Mouse (Mus musculus) kidney, adult 18-20 months (tissue): ENCODE measurements around the gene Ndst2.
A peak's percentile ranks its signal among the peaks of the same experiment; 100 is the strongest.
"Not testable (repeated sequence)": the region's sequence is repeated elsewhere in the genome, so short reads cannot be mapped to it uniquely, and the experiment has no call there.

Experiments
- DNase-seq: peaks from one replicate; pipeline ENCODE4 v3.0.0; 2021

The Ndst2 gene

DNA sequence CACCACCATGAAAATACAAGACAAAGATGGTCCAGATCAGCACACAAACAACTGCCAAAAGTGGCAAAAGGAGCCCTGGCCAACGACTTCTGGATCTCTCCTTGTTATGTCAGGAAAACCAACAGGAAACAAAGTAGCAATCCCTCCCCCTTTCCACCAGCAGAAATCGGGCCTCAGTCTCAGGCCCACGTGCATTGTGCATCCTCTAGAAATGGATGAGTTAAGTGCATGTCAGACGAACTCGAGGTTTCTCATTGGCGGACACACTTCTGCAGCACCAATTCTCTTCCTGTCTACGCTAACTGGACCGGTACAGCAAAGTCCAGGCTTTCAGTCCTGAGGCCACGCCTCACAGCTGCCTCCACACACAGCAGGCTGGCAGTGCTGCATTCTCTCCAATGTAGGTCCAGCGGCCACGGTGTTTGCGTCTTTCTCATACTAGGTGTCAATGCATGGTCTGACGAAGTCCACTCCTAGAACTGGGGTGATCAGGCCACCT is 1.6 kb upstream of the Ndst2 start:
- DNase-seq: no peak

DNA sequence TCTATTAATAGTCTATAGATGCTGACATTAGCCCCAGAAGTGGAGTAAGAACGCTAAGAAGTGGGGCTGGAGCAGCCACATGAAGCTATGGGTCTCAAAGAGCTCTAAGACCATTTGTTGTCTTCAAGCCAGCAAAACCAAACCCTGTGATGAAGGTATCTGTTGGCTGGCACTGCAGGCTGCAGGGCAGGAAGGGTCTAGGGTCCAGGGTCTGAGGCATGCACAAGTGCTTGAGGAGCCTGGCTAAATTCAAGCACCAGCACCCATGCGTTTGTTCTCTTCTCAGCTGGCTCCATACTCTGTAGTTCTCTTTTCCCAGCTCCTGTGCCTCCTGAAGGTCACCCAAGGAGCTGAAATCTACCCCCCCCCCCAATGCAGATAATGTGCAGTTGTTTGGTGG is 690 bp upstream of the Ndst2 start:
- no peak for DNase-seq

DNA sequence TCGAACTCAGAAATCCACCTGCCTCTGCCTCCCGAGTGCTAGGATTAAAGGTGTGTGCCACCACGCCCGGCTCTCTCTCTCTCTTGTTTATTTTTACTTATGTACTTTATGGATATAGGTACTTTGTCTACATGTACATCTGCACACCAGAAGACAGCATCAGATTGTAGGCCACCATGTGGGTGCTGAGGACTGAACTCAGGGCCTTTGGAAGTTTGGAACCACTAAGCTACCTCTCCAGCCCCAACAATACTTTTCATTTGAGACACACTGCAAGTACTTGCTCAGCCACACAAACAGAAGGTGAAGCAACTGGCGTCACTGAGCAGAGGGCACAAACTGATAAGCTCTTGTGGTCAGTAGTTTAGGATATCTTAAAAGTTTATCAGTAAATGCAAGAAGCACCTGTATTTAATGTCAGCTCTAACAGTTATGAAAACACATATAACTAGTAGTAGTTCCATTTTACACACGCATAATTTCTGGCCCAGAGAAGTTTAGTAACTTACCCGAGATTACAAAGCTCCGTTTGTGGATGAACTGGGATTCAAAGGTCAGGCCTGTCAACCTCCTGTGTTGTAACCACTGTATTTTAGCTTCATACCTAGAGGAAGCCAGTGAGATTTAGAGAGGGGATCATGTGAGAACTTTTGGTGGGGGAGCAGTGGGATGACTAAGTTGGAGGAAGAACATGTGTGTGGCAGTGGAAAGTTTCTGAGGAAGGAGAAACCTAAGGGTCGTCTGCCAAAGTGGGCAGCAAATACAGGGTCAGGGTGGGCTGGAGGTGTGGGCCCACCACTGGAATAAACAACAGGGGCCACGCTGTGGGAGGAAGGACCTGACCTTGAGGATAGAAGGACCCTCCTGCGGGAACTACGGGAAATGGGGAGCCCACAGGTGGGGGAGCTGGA is 1.1 kb downstream of the Ndst2 start:
- peak; percentile 16 for DNase-seq

DNA sequence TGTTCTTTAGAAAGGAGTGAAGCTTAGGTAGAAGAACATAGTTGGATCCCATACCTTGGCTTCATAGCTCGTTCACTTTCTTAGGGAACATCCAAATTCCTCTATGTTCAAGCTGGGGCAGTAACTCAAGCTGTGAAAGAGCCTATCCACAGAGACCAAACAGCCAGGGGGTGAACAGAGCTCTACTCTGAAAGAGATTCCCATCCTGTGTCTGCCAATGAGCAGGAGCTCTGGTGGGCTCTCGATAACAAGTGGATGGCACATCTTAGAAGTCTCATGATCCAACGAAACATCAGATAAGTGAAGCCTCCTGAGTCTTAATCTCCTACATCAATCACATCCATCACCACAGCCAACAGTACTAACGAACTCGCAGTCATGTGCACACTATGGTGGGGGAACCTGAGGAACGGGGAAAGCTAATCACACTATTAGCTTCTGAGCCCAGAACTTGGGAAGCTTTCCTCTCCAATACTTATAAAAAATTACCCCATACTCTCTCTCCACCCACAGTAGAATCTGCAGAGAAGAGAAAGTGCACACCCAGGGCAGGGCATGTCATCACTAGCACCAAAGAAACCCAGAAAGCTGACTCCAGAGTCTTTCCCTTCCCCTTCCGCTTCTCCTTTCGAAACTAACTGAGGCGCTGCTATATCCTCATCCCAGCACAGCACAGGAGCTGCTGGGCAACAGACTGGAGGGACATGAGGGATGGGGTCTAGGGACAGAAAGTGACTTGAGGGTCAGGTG is 3.3 kb downstream of the Ndst2 start:
- no peak for DNase-seq

DNA sequence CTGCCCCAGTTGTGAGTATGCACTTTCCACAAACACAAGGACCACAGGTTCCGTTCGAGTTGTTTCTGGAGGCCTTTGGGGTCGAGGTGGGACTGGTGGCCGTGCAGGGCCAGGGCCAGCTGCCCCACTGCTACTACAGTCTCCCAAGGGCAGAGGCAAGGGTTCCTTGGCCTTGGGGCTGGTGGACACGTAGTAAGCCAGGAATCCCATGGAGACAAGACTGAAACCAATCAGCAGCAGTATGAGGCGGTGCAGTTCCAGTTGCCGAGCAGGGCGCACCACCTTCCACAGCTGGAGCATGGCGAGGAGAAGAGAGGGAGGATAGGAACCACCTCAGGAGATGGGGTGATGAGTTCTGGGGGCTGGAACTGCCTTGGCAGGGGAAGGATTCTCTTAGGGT is 4.5 kb downstream of the Ndst2 start:
- no peak for DNase-seq

DNA sequence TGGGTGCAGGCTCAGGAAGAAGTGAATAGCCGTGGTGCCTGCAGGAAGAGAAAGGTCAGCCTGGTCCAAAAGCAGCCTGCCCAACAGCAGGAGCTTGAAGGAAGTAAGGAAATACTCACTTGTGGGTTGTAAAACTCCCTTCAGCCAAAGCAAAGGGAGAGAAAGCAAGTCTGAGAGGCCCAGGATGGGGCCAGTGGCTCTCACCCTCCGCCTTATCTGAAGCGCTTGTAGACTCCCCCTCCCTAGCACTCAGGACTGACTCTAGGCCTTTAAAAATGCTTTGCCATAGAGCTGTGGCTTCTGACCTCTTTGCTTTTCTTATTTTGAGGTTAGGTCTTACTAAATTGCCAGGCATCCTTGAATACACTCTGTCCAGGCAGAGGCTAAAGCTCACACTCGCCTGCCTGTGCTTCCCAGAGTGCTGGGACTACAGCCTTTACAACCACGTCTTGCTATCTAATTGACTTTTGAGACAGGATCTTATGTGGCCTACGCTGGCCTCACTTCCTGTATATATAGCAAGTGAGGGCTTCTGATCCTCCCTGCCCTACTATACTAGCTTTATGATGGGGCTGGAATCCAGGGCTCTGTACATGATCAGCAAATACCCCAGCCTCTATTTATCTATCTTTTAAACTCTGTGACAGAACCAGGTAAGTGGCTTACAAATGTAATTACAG is 8.6 kb downstream of the Ndst2 start:
- DNase-seq: no peak

DNA sequence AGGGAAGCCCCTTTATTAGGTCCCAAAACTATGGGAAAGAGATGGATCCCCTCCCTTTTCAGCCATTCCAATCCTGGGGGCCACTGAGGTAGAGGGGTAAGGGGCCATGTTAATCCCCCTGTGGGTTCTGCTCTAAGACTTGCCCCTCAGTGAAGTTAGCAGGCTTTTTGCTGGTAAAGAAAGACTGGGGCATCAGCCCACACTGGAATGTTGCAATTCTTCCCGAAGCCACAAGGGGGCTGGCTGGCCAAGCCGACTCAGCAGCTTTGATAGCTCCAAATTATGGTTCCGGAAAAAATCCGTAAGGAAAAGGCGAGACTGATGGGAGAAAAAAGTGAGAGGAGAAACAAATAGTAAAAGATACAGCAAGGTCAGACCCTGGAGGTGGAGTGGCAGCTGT is 10.3 kb downstream of the Ndst2 start:
- peak; percentile 68 for DNase-seq

DNA sequence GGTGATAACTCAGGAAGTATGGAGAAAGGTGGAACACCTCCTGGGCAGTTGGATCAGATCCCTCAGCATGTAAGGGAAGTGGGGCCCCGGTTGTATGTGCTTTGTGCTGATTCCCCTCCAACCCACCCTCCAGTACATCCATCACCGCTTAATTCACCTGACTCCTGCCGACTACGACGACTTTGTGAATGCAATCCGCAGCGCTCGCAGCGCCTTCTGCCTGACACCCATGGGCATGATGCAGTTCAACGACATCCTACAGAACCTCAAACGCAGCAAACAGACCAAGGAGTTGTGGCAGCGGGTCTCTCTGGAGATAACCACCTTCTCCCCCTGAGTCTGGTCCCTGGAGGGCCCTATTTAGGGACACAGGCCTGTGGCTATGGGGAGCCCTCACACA is 11.4 kb downstream of the Ndst2 start:
- no peak for DNase-seq

DNA sequence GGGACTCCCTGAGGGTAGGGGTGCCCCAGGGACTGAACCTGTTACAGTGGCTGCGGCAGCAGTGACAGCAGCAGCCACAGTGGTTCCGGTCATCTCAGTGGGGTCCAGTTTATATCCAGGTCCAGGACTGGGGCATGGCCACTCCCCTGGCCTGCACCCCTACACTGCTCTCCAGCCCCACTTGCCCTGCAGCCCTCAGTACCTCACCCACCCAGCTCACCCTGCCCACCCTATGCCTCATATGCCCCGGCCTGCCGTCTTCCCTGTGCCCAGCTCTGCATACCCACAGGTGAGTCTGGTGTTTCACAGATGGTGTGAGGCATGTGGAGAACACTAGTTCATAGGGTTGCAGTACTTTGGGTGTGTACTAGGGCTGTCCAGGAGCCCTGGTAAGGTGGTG is 13.0 kb downstream of the Ndst2 start:
- DNase-seq: no peak

DNA sequence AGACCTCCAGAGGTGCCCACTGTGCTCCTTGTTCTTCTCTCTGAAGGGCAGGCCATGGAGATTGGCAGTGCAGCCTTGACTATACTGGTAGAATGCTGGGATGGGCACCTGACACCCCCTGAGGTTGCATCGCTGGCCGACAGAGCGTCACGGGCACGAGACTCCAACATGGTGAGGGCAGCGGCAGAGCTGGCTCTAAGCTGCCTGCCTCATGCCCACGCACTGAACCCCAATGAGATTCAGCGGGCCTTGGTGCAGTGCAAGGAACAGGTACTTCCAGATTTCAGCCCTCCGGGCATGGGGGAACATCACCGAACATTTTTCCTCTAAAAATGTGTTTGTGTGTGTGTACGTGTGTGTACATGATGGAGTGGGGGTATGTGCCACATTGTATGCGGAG is 14.6 kb downstream of the Ndst2 start:
- DNase-seq: no peak

DNA sequence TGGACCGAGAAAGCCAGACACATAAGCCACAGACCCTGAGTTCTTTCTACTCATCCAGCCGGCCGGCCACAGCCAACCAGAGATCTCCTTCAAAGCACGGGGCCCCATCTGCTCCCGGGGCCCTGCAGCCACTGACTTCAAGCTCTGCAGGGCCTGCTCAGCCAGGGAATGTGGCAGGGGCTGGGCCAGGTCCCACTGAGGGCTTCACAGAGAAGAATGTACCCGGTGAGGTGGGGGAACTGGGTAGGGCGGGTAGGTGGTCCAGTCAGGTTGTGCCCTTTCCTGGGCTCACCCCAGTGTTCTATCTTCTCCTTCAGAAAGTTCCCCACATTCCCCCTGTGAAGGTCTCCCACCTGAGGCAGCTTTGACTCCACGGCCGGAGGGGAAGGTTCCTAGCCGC is 15.9 kb downstream of the Ndst2 start:
- no peak for DNase-seq

DNA sequence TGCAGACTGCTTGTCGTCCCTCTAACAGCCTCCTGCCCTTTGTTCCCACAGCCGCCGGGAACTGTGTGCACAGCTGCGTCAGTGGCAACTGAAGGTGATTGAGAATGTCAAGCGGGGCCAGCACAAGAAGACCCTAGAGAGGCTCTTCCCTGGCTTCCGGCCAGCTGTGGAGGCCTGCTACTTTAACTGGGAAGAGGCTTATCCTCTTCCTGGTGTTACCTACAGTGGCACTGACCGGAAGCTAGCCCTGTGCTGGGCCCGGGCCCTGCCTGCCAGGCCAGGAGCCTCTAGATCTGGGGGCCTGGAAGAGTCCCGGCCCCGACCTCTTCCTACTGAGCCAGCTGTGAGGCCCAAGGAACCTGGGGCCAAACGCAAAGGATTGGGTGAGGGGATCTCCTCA is 20.5 kb downstream of the Ndst2 start:
- no peak for DNase-seq

DNA sequence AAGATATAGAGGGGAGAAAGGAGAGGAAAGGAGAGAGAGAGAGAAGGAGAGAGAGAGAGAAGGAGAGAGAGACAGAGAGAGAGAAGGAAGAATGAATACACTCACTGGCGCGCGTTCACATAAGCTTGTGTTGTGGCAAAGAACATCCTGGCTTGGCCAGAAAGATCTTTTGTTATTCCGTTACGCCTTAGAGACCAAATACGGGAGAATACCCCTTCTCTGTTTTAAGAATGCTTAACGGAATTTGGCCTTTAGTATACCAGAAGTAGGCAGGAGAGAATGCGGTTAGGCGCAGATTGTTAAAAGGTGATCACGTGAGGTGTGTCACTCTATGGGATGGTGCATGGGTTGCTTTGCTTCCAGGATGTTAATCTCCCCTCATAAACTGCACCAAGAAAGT is 26.1 kb downstream of the Ndst2 start:
- no peak for DNase-seq

DNA sequence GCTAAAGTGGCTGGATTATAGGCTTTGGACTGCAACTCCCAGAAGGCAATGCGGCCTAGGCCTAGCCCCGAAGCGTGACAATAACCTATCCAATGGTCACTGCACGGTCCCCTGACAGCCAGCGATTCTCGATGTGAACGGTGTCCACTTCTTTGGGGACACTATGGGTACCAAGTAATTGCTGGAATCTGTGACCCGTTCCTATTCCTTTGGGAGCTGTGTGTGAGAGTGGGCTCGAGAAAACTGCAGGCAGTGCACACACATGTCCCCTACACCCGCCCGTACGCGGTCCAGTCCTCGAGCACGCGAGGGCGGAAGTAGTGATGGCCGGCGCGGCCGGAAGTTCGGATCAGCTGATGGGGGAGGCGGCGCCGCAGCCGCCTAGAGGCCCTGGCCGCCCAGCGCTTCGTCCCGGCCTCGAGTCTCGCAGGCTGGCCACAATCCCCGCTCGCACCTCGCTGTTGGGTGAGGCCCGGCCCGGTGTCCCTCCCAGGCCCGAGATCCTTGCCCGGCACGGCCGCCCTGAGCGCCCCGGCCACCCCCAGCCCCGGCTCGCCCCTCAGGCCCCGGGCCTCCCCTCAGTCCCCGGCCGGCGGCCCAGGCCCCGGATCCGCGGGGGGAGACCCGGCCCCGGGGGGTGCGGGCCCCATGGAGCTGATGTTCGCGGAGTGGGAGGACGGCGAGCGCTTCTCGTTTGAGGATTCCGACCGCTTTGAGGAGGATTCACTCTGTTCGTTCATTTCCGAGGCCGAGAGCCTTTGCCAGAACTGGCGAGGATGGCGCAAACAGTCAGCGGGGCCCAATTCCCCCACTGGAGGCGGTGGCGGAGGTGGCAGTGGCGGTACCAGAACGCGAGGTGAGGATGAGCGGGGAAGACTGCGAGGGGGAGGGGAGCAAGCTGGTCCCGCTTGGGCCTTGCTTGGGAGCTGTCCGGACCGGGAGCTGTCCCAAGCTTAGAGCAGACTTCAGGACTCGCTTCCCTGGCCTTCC is 26.9 kb downstream of the Ndst2 start, which contains the start of gene Zswim8:
Gene Zswim8, plus strand, starts transcription at position 352 of the 990 bp plus-strand sequence.
- peak; percentile 94 for DNase-seq

DNA sequence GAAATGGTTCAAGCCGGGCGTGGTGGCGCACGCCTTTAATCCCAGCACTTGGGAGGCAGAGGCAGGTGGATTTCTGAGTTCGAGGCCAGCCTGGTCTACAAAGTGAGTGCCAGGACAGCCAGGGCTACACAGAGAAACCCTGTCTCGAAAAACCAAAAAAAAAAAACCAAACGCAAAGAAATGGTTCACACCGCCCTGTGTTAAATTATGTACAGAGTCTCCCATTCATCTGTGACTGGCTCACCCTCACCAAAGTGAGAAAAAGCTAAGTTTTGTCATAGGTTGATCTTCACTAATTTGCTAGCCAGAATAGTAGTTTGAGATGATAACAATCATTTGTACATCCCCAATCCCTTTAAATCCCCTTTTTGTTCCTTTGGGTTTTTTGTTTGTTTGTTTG is 30.9 kb downstream of the Ndst2 start:
- not testable (repeated sequence) for DNase-seq

DNA sequence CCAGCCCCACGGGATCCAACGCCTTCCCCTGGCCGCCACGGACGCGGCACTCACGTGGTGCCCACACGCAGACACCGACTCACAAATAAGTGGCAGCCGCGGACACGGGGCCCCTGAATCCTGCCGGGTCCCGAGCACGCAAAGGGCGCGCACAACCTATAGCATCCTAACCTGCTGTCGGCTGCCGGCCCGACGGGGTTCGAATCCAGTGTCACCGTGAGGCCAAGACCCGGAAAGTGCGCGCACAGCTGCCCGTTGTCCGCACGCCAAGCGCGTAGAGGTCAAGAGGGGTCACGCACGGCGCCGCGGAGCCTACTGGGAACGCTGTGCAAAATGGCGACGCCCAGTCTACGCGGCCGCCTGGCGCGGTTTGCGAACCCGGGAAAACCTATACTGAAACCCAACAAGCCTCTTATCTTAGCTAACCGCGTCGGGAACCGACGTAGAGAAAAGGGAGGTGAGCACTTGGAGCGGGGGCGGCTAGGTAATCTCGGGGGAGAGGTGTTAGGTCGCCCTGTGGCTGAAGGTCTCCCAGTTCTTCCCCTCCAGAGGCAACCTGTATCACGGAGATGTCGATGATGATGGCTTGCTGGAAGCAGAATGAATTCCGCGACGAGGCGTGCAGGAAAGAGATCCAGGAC is 31.5 kb downstream of the Ndst2 start, which contains the start of gene Chchd1:
Gene Chchd1, plus strand, starts transcription at position 266 of the 641 bp plus-strand sequence.
- DNase-seq: peak; percentile 95

DNA sequence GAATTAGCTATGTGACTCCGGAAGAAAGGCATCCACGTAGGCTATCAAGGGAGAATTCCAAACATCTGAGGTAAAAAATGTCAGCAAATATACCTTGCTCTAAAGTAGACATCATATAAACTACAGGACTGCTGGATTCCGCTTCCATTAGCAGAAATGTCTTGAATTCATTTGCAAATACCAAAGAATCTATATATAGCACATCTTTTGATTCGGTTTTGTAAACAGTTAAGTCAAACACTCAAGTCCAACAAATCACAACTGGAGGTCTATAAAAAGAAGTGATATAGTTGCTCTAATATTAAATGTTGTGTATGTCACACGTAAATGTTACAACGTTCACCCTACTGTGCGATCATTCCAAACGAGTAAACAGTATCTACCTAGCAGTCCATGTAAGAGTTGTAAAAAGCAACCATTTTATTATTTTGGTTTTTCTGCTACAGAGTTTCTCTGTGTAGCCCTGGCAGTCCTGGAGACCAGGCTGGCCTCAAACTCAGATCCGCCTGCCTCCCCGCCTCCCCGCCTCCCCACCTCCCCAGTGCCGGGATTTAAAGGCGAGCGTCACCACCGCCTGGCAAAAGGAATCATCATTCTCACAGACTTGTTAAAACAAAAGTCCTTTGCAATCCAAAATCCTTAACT is 32.1 kb downstream of the Ndst2 start:
- DNase-seq: no peak

DNA sequence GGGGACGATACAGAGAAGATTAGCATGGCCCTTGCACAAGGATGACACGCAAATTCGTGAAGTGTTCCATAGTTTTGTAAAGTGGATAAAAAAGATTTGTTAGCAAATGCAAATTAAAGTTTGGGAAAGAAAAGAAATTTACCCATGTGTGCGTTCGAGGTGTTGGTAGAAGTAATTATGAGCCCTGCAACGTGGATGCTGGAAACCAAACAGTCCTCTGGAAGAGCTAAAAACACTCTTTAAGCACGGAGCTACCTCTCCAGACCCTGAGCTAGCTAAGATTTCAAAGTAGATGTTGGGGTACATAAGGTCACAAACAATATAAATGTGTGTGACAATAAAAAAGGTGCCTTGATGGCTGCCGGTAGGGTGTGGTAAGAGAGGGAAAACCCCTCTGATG is 32.8 kb downstream of the Ndst2 start:
- no peak for DNase-seq

DNA sequence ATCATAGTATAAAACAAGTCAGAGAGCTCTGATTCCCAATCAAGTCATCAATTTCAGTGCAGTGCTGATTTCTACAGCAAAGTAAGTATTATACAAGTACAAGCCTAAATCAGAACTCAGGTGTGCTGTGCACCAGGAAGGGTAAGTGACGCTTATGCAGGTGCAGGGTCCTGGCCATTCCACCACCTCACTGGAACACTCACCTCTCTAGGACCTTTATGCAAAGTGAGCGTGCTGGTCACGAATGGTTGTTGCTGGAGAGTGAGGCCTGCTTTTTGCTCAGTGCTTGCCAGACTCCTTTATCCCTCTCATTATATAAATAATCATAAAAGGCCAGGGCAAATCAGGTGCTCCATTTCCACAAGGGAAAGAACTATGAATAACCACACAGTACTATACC is 34.0 kb downstream of the Ndst2 start:
- no peak for DNase-seq

DNA sequence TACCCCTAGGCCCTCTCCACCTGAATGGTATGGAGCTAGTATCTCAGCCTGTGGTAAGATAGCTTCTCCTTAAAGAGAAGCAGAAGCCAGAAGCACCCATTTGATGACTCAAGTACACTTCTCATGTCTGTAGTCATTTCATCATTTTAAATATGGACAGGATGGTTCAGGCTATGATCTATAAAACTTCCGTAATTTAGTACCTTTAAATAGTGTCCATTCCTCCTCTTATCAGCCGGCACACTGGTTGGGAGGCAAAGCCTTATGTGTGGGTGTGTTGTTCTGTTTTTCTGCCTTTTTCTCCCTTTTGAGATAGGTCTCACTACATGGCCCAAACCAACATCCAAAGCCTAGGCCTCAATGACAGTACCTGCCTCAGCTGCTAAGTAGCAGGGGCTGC is 35.8 kb downstream of the Ndst2 start:
- DNase-seq: no peak

DNA sequence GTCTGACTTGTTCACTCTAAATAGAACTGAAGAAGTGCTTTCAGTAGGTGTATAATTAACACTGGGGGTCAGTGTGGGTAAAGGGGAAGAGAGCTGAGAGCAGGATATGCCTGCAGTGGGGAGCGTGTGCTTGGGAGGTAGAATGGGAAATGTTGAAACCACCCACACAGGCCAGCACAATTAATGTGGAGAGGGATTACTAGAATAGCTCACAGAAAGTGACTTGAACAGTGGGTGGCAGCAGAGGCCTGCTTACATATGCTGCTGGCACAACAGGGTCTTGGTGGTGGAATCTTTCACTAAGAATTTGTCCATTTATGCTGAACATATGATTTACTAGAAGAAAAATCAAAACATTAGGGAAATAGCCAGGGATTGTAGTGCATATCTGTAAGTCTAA is 37.4 kb downstream of the Ndst2 start:
- peak; percentile 38 for DNase-seq
